Mouse (Mus musculus) hindbrain, postnatal 0 days (tissue): ENCODE data around the gene Gpr152. TPM values are rescaled to one million over a fixed set of nuclear protein-coding genes. Genes with fewer than 3 reads are reported as not detected.
"Not testable (repeated sequence)": the region's sequence is repeated elsewhere in the genome, so short reads cannot be mapped to it uniquely, and the experiment has no call there.

Experiments
- ATAC-seq: fragments of 200-750 bp; cut with Nextera tagmentation; 2 replicates; pipeline ENCODE4 v1.8.0; 2017; ENCODE audit warnings: mild to moderate bottlenecking, moderate TSS enrichment, moderate library complexity
- DNase-seq: peaks from one replicate; pipeline ENCODE4 v3.0.0-alpha.2; 2015; ENCODE audit warnings: low spot score
- H3K27ac ChIP-seq: fragments of 300-500 bp; sonication (generic); 2 replicates; pipeline ENCODE4 v1.5.1; 2014; ENCODE audit warnings: mild to moderate bottlenecking
- H3K27me3 ChIP-seq: fragments of 300-500 bp; sonication (generic); 2 replicates; pipeline ENCODE4 v1.6.1; 2014; ENCODE audit warnings: low read length, mixed read lengths; ENCODE audit not compliant: insufficient read depth
- H3K36me3 ChIP-seq: fragments of 300-500 bp; sonication (generic); 2 replicates; pipeline ENCODE4 v1.6.1; 2014; ENCODE audit warnings: low read length, mixed read lengths; ENCODE audit not compliant: insufficient read depth
- H3K4me1 ChIP-seq: fragments of 300-500 bp; sonication (generic); 2 replicates; pipeline ENCODE4 v1.6.1; 2014; ENCODE audit warnings: antibody characterized with exemption, low read length, mixed read lengths; ENCODE audit not compliant: insufficient read depth
- H3K4me2 ChIP-seq: fragments of 300-500 bp; sonication (generic); 2 replicates; pipeline ENCODE4 v1.6.1; 2014; ENCODE audit warnings: low read depth, mild to moderate bottlenecking, low read length, moderate library complexity, mixed read lengths
- H3K4me3 ChIP-seq: fragments of 300-500 bp; sonication (generic); 2 replicates; pipeline ENCODE4 v1.5.1; 2014; ENCODE audit warnings: low read length
- H3K9ac ChIP-seq: fragments of 300-500 bp; sonication (generic); replicated peaks from 2 replicates; pipeline ENCODE4 v1.6.1; 2014; ENCODE audit warnings: mild to moderate bottlenecking, low read length, moderate library complexity, mixed read lengths
- H3K9me3 ChIP-seq: fragments of 300-500 bp; sonication (generic); 2 replicates; pipeline ENCODE4 v1.6.1; 2016; ENCODE audit warnings: low read length, mixed read lengths
- CTCF ChIP-seq: IDR thresholded peaks from 2 replicates; pipeline ENCODE4 v1.5.1; 2016; ENCODE audit warnings: antibody characterized with exemption, control low read depth, low read depth
- WGBS: fragments of 180-500 bp; shearing (Covaris S2); extraction: QIAGEN DNeasy Blood & Tissue Kit; methylation state at CpG from one replicate; pipeline ENCODE4 v1.1.7; 2014; 5-methylcytosine and 5-hydroxymethylcytosine counted together
- polyA plus RNA-seq: library from polyadenylated mRNA; unstranded; fragments of >200 nt; fragmentation: Nextera tagmentation; extraction: Ambion mirVana; gene quantifications from 2 replicates; pipeline ENCODE4 v1.2.1, GENCODE M21; 2015
- total RNA-seq: library from RNA; depleted of rRNA; stranded (reverse); fragments of >200 nt; gene quantifications from 2 replicates; pipeline ENCODE4 v1.2.3, GENCODE M21; 2014

The Gpr152 gene
- total and polyA plus RNA-seq, 2 experiments from 2014 or later: 0.05 to 0.37 TPM

- not testable (repeated sequence) for H3K27ac ChIP-seq, H3K4me2 ChIP-seq, H3K9me3 ChIP-seq, H3K27me3 ChIP-seq, ATAC-seq, H3K9ac ChIP-seq, H3K4me1 ChIP-seq, H3K4me3 ChIP-seq, DNase-seq
- WGBS: 22% methylated on average over 8 of the region's 8 CpGs
- peaks cover 21% of the 10 kb centered on the region for H3K36me3 ChIP-seq
- TF ChIP-seq CTCF: peak; percentile 56
Observed at GRCm38 (mm10) chr19:4135963-4136345, 3.6 kb upstream of the Gpr152 start.

DNA sequence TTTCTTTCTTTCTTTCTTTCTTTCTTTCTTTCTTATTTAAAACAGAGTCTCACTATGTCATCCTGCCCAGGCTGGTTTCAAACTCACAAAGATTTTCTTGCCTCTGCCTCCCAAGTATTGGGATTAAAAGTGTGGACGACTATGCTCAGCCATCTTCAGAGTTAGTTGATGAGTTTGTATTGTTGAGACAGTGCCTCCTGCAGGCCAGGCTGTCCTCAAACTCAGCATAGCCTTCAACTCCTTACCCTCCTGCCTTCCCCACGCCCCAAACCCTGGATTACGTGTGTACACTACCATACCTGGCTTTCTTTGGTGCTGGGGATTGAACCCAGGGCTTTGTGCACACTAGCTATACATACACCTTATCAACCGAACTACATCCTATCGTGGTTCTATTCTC is 3.1 kb upstream of the Gpr152 start:
- H3K27me3 ChIP-seq: no peaks in the 10 kb centered on the region
- no peak overlapping the region for H3K27ac ChIP-seq
- H3K4me2 ChIP-seq: no peak overlapping the region
- H3K9me3 ChIP-seq: no peaks in the 10 kb centered on the region
- 82% methylated on average over 5 of the region's 5 CpGs for WGBS
- no peak for ATAC-seq
- H3K36me3 ChIP-seq: peaks cover 16% of the 10 kb centered on the region
- H3K9ac ChIP-seq: no peak overlapping the region
- DNase-seq: no peak
- no peak overlapping the region for H3K4me3 ChIP-seq
- TF ChIP-seq CTCF: no peak
- no peaks in the 10 kb centered on the region for H3K4me1 ChIP-seq

DNA sequence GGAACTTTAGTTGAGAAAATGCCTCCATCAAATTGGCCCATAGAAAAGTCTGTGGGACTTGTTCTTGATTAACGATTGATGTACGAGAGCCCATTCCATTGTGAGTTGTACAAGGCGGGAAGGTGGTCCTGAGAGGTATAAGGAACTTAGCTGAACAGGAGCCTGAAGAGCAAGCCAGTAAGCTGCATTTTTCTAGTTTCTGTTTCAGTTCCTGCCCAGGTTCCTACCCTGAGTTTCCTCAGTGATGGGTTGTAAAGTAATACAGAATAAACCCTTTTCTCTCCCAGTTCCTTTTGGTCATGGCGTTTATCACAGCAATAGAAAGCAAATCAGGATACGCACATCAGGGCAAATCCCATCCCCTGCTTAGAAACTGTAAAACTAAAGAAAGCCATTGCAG is 1.7 kb upstream of the Gpr152 start:
- H3K9ac ChIP-seq: no peak overlapping the region
- no peak overlapping the region for H3K4me2 ChIP-seq
- H3K4me1 ChIP-seq: no peaks in the 10 kb centered on the region
- no peaks in the 10 kb centered on the region for H3K9me3 ChIP-seq
- H3K36me3 ChIP-seq: peaks cover 1% of the 10 kb centered on the region; the same call in 1 of the 2 replicates
- WGBS: 85% methylated on average over 5 of the region's 5 CpGs
- H3K4me3 ChIP-seq: no peak overlapping the region
- ATAC-seq (no peak), DNase-seq (no peak)
- H3K27ac ChIP-seq: no peak overlapping the region
- H3K27me3 ChIP-seq: no peaks in the 10 kb centered on the region
- no peak for TF ChIP-seq CTCF

GRCm38 (mm10) chr19:4140147-4140546 is 560 bp downstream of the Gpr152 start:
- H3K36me3 ChIP-seq: no peaks in the 10 kb centered on the region
- no peak overlapping the region for H3K4me2 ChIP-seq
- H3K9ac ChIP-seq: no peak overlapping the region
- no peaks in the 10 kb centered on the region for H3K9me3 ChIP-seq
- no peak for TF ChIP-seq CTCF
- WGBS: 77% methylated on average over 6 of the region's 6 CpGs
- H3K27me3 ChIP-seq: no peaks in the 10 kb centered on the region
- ATAC-seq: no peak
- H3K4me3 ChIP-seq: no peak overlapping the region
- H3K4me1 ChIP-seq: no peaks in the 10 kb centered on the region
- no peak overlapping the region for H3K27ac ChIP-seq
- DNase-seq: no peak

- Histone ChIP-seq H3K4me2 (no peak overlapping the region), H3K36me3 (no peaks in the 10 kb centered on the region), H3K9me3 (no peaks in the 10 kb centered on the region), H3K9ac (no peak overlapping the region), H3K4me3 (no peak overlapping the region), H3K4me1 (peaks cover 2% of the 10 kb centered on the region; the same call in 1 of the 2 replicates), H3K27me3 (no peaks in the 10 kb centered on the region), H3K27ac (no peak overlapping the region)
- TF ChIP-seq CTCF: no peak
- ATAC-seq: no peak
- 80% methylated on average over 18 of the region's 18 CpGs for WGBS
- DNase-seq: no peak
Observed at GRCm38 (mm10) chr19:4142416-4143173, 3.0 kb downstream of the Gpr152 start.

- Histone ChIP-seq H3K27me3 (no peaks in the 10 kb centered on the region), H3K27ac (0 out of 2 replicates have a peak within 1 kb of the TSS, but pooled peaks have one; percentile 20), H3K9ac (no peak within 1 kb of the TSS), H3K4me3 (no peak within 1 kb of the TSS), H3K4me2 (no peak within 1 kb of the TSS), H3K36me3 (no peaks in the 10 kb centered on the region), H3K4me1 (peaks cover 4% of the 10 kb centered on the region; the same call in 1 of the 2 replicates), H3K9me3 (no peaks in the 10 kb centered on the region)
- TF ChIP-seq CTCF: no peak
- ATAC-seq (no peak), DNase-seq (no peak)
- WGBS: 82% methylated on average over 7 of the region's 7 CpGs
Observed at GRCm38 (mm10) chr19:4143759-4144268, 4.2 kb downstream of the Gpr152 start, which contains the start of gene Cabp4. Cabp4 (minus strand) TSS chr19:4144033.
